Mouse (Mus musculus): Measurements from ENCODE around the gene Mpig6b. TPM values are rescaled to one million over a fixed set of nuclear protein-coding genes. Genes with fewer than 3 reads are reported as not detected.
A peak's percentile ranks its signal among the peaks of the same experiment; 100 is the strongest.

The Mpig6b gene
- polyA plus RNA-seq, 1 experiment = not detected

DNA sequence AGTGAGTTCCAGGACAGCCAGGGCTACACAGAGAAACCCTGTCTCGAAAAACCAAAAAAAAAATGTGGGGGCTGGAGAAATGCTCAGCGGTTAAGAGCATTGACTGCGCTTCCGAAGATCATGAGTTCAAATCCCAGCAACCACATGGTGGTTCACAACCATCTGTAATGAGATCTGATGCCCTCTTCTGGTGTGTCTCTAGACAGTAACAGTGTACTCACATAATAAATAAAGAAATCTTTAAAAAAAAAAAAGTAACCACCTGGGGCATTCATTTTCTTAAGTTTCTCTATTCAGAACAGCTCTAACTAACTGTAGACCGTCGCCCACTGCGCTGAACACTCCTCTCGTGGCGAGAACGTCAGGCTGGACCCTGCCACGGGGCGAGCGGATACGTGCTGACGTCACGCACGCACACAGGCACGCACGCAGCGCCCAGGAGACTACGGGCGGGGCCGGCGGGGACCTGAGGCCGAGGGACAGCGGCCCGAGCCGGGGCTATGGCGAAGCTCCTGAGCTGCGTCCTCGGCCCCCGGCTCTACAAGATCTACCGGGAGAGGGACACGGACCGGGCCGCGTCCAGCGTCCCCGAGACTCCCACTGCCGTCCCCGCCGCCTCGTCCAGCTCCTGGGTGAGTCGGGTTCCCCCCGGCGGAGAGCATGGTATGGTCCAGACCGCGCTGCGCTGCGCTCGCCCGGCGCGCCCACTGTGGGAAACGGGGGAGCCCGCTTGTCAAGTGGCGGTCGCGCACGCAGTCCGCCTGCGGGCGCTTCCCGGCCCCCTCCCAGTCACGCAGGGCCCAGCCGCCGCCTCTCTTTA, 23.1 kb upstream of the Mpig6b start, which contains the start of gene Abhd16a:
Gene Abhd16a, plus strand, starts transcription at position 439 of the 820 bp plus-strand sequence.
- no peak for TF ChIP-seq CTCF (IDR thresholded peaks at IDR 0.05; ENCODE audit: extremely low read depth, insufficient read depth, low read length)
- peak; percentile 78; the same call in 1 of the 2 replicates for TF ChIP-seq POLR2A (IDR thresholded peaks at IDR 0.05; ENCODE audit: extremely low read depth, insufficient read depth, low read length)
- Histone ChIP-seq H3K4me1 (ENCODE audit: control insufficient read depth, insufficient read depth, low read length) (no peaks in the 10 kb centered on the region; the same call in 1 of the 2 replicates), H3K27ac (ENCODE audit: insufficient read depth, low read length) (peak within 1 kb of the TSS; percentile 99)

DNA sequence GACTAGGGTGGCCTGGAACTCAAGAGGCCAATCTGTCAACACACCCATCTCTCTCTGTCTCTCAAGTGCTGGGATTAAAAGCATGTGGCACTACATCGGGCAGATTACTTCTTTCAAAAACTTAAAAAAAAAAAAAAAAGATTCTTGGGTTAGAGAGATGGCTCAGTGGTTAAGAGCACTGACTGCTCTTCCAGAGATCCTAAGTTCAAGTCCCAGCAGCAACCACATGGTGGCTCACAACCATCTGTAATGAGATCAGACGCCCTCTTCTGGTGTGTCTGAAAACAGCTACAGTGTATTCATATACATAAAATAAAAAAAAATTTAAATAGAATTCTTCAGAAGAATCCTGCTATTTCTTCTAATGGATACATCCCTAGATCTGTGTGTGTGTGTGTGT, 22.2 kb upstream of the Mpig6b start:
- TF ChIP-seq CTCF (IDR thresholded peaks at IDR 0.05; ENCODE audit: extremely low read depth, insufficient read depth, low read length) (no peak), POLR2A (IDR thresholded peaks at IDR 0.05; ENCODE audit: extremely low read depth, insufficient read depth, low read length) (no peak)
- Histone ChIP-seq H3K27ac (ENCODE audit: insufficient read depth, low read length) (no peak overlapping the region), H3K4me1 (ENCODE audit: control insufficient read depth, insufficient read depth, low read length) (no peaks in the 10 kb centered on the region; the same call in 1 of the 2 replicates), H3K4me3 (ENCODE audit: insufficient read depth, low read length) (no peak overlapping the region)

More for the DNA sequence above, 23.1 kb upstream of the Mpig6b start, which contains the start of gene Abhd16a:
- H3K4me3 ChIP-seq (ENCODE audit: insufficient read depth, low read length) = peak within 1 kb of the TSS; percentile 62

DNA sequence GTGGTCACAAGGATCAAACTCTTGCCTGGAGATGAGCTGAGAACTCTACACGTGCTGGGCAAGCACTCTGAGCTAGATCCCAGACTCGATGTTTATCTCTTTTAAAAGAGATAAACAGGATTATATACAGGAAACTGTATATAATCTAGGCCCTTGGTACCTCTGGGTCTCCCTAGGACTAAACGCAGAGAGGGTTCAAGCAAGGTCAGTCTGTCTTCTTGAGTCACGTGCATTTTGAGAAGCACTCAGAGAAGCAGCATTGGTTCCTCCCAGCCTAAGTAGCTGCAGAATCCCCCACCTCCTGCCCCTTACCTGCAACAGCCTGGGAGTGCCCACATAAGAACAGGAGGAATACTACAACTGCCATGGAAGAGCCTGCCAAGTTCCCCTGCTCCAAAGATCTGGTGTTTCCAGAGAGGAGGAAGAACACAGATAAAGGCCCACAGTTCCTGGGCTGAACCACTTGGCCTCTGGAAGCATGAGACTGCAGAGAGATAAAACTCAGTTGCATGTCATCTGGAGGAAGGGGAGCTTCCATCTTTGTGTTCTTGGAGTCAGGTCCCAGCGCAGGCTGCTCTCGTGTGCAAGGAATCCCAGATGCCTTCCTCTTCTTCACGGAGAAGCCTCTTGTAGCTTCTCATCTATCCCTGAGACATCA, 19.4 kb upstream of the Mpig6b start, which contains the start of gene Ly6g6f:
Gene Ly6g6f, minus strand, starts transcription at position 403 of the 658 bp plus-strand sequence.
- Histone ChIP-seq H3K4me3 (ENCODE audit: insufficient read depth, low read length) (no peak within 1 kb of the TSS), H3K27ac (ENCODE audit: insufficient read depth, low read length) (no peak within 1 kb of the TSS), H3K4me1 (ENCODE audit: control insufficient read depth, insufficient read depth, low read length) (no peaks in the 10 kb centered on the region)
- TF ChIP-seq CTCF (IDR thresholded peaks at IDR 0.05; ENCODE audit: extremely low read depth, insufficient read depth, low read length) = no peak
- TF ChIP-seq POLR2A (IDR thresholded peaks at IDR 0.05; ENCODE audit: extremely low read depth, insufficient read depth, low read length) = no peak

DNA sequence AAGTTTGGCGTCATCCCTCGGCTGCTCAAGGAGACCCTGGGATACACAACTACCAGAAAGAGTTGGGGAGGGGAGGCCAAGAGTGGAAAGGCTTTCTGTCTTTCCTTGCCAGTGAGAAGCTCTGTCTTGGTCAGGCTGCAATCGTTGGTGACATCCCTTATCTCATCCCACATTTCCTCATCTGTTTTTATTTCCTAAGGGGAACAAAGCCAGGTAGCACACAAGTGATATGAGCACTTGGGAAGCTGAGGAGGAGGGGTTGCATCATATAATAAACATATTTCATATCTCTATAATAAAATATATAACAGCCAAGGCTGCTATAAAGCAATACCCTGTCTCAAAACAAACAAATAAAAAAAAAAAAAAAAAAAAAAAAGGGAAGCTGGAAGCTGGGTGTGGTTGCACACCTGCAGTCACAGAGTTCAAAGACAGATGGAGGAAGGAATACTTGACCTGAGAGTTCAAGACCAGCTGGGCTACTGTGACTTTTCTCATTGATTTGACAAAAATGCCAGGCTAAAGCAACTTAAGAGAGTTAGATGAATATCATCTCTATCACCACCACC, 18.0 kb upstream of the Mpig6b start:
- no peak overlapping the region for H3K4me3 ChIP-seq (ENCODE audit: insufficient read depth, low read length)

DNA sequence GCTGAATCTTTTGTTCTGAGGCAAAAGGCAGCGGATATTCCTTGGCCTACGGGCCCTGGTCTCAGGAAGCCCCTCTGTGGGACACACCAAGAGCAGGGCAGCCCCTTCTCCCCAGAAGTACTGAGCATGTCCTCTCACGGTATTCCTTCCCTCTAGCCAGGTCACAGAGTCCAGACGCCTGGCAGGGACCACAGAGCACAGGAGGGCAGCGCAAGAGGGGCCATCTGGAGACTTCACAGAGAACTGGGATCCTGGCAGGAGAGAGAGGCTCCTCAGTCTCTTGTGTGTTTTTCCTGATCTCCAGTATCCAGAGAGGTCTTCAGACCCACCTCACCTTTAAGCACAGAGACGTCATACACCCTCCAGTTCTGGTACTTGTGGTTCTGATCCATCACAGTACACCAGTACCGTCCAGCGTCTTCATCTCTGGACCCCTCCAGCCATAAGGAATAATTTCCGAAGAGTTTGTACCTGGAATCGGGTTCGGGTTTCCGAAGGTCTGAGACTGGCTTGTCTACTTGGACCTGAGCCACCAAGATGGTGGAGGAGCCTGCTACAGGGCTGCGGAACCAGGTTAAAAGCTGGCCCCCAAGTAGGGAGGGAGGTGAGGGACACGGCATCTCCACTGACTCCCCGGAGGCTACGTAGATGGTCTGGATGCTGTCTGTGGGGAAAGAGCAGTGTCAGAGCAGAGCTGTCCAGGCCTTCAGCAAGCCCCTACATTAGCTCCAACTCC, 17.0 kb upstream of the Mpig6b start:
- TF ChIP-seq CTCF (IDR thresholded peaks at IDR 0.05; ENCODE audit: extremely low read depth, insufficient read depth, low read length) = no peak
- TF ChIP-seq POLR2A (IDR thresholded peaks at IDR 0.05; ENCODE audit: extremely low read depth, insufficient read depth, low read length) = no peak
- H3K4me3 ChIP-seq (ENCODE audit: insufficient read depth, low read length) = no peak overlapping the region
- H3K27ac ChIP-seq (ENCODE audit: insufficient read depth, low read length) = no peak overlapping the region
- no peaks in the 10 kb centered on the region for H3K4me1 ChIP-seq (ENCODE audit: control insufficient read depth, insufficient read depth, low read length)

More for the DNA sequence above, 18.0 kb upstream of the Mpig6b start:
- Histone ChIP-seq H3K27ac (ENCODE audit: insufficient read depth, low read length) (no peak overlapping the region), H3K4me1 (ENCODE audit: control insufficient read depth, insufficient read depth, low read length) (no peaks in the 10 kb centered on the region)
- TF ChIP-seq POLR2A (IDR thresholded peaks at IDR 0.05; ENCODE audit: extremely low read depth, insufficient read depth, low read length) = no peak
- TF ChIP-seq CTCF (IDR thresholded peaks at IDR 0.05; ENCODE audit: extremely low read depth, insufficient read depth, low read length) = no peak

DNA sequence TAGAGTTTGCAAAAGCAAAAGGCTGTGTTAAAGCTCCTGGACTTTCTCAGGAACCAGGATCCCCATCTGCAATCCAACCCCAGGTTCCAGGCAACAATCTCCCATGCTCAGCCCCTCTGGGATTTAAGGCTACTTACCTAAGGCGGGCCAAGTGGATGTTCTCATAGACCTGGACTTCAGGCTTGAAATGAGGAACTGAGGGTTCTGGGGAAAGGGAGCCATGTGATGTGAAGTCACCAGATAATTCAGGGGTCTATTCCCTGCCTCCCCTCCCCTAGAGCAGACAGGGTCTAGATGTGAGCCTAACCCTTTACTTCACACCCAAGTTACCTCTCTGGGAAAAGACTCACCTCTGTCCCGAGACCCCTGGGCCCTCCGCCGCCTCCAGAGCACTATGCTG, 14.7 kb upstream of the Mpig6b start:
- H3K4me3 ChIP-seq (ENCODE audit: insufficient read depth, low read length) = no peak overlapping the region
- H3K4me1 ChIP-seq (ENCODE audit: control insufficient read depth, insufficient read depth, low read length) = no peaks in the 10 kb centered on the region
- TF ChIP-seq CTCF (IDR thresholded peaks at IDR 0.05; ENCODE audit: extremely low read depth, insufficient read depth, low read length) (no peak), POLR2A (IDR thresholded peaks at IDR 0.05; ENCODE audit: extremely low read depth, insufficient read depth, low read length) (no peak)
- H3K27ac ChIP-seq (ENCODE audit: insufficient read depth, low read length) = peak overlapping the region; percentile 80; the same call in 1 of the 2 replicates

DNA sequence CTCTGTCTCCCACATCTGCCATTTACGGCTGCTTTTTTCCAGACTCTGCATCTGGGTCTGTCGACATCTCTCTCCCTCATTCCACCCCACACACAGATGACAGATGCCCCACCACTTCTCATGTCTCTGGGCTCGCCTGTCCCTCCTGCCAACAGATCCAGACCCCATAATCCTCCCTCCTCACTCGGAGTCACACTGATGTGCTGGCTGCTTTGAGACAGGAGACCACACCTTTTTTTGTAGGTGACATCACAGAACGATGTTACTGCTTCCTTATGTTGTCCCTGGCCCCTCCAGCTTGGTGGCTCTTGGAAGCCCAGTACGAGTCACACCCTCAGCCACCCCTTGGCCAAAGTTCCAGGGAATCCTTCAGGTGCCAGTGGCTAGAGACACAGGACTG, 14.3 kb upstream of the Mpig6b start:
- H3K27ac ChIP-seq (ENCODE audit: insufficient read depth, low read length) = no peak overlapping the region
- no peaks in the 10 kb centered on the region for H3K4me1 ChIP-seq (ENCODE audit: control insufficient read depth, insufficient read depth, low read length)
- no peak overlapping the region for H3K4me3 ChIP-seq (ENCODE audit: insufficient read depth, low read length)
- TF ChIP-seq POLR2A (IDR thresholded peaks at IDR 0.05; ENCODE audit: extremely low read depth, insufficient read depth, low read length) = no peak
- no peak for TF ChIP-seq CTCF (IDR thresholded peaks at IDR 0.05; ENCODE audit: extremely low read depth, insufficient read depth, low read length)

DNA sequence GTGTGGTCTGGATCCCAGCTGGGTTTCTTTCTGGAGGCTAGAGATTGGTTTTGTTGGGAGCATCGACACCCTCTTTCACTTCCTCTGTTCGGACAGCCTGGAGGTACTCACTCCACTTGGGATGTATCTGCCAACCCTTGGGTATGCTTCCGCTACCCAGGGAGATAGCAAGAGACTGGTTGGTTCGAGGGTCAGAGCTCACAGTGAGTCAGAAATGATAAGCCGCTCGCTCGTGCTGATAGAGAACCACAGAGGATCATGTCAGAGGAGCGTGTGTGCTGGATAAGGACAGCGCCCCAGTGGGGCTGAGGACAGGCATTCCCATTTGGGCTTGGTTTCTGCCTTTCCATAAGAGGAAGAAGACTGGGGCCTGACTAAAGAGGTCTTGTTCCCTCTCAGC, 13.8 kb upstream of the Mpig6b start:
- no peak for TF ChIP-seq CTCF (IDR thresholded peaks at IDR 0.05; ENCODE audit: extremely low read depth, insufficient read depth, low read length)
- TF ChIP-seq POLR2A (IDR thresholded peaks at IDR 0.05; ENCODE audit: extremely low read depth, insufficient read depth, low read length) = no peak
- H3K27ac ChIP-seq (ENCODE audit: insufficient read depth, low read length) = no peak overlapping the region
- H3K4me1 ChIP-seq (ENCODE audit: control insufficient read depth, insufficient read depth, low read length) = no peaks in the 10 kb centered on the region
- no peak overlapping the region for H3K4me3 ChIP-seq (ENCODE audit: insufficient read depth, low read length)

DNA sequence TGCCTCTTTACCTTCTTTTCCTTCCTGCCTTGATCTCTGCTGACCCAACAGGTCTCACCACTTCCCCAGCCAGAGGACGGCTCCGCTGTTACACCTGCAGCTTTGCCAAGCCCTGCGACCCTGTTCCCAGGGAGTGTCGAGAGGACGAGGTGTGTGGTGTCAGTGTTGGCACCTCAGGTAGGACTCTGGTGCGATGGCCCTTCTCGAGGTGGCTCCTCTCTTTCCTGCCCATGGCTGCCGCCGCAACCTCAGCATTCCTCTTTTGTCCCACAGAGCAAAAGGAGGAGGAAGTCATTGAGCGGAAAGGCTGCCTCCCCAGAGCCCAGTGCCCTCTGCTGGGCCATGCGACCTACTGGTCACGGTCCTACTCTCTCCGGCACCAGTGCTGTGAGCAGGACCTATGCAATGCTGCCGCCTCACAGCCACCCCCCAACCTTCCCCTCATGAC, 11.8 kb upstream of the Mpig6b start, which contains the start of gene Ly6g6d:
Gene Ly6g6d, minus strand, starts transcription at position 280 of the 448 bp plus-strand sequence.
- no peak within 1 kb of the TSS for H3K27ac ChIP-seq (ENCODE audit: insufficient read depth, low read length)
- TF ChIP-seq CTCF (IDR thresholded peaks at IDR 0.05; ENCODE audit: extremely low read depth, insufficient read depth, low read length) (peak; percentile 26), POLR2A (IDR thresholded peaks at IDR 0.05; ENCODE audit: extremely low read depth, insufficient read depth, low read length) (no peak)
- no peaks in the 10 kb centered on the region for H3K4me1 ChIP-seq (ENCODE audit: control insufficient read depth, insufficient read depth, low read length)
- peak within 1 kb of the TSS; percentile 21 for H3K4me3 ChIP-seq (ENCODE audit: insufficient read depth, low read length)

Data from cortical plate, adult 2 months (tissue).